Mouse (Mus musculus): Measurements from ENCODE around the gene Rad1. TPM values are rescaled to one million over a fixed set of nuclear protein-coding genes. Genes with fewer than 3 reads are reported as not detected.

Rad1 gene
- polyA plus RNA-seq (2014; fragmentation: Nextera tagmentation; extraction: Ambion mirVana), result 20.2 and 27.8 TPM in 2 replicates

GRCm38 (mm10) chr15:10485484-10486364 lies at the start of gene Rad1, which contains the start of gene Brix1:
Gene Rad1, plus strand, starts transcription at chr15:10486018.
Gene Brix1, minus strand, starts transcription at chr15:10485947.
- Histone ChIP-seq H3K27ac (ENCODE audit: low read depth) (peak within 1 kb of the TSS; percentile 62), H3K27me3 (replicated peaks; ENCODE audit: control insufficient read depth, insufficient read depth, low read length) (no peaks in the 10 kb centered on the region), H3K4me2 (ENCODE audit: low read length) (peak within 1 kb of the TSS; percentile 94), H3K36me3 (ENCODE audit: control insufficient read depth, insufficient read depth, low read length) (peaks cover 49% of the 10 kb centered on the region), H3K9me3 (ENCODE audit: control insufficient read depth, low read length) (no peaks in the 10 kb centered on the region), H3K4me1 (replicated peaks; ENCODE audit: control insufficient read depth, insufficient read depth, low read length) (peaks cover 20% of the 10 kb centered on the region), H3K4me3 (ENCODE audit: low read depth, low read length) (peak within 1 kb of the TSS; percentile 90), H3K9ac (ENCODE audit: low read length) (peak within 1 kb of the TSS; percentile 88)
- peak; percentile 98 for DNase-seq (ENCODE audit: low spot score)
- peak; percentile 100 for ATAC-seq (replicated peaks; ENCODE audit: low FRiP score, low TSS enrichment, low read depth)
- under 1% methylated on average over 58 of the region's 58 CpGs for WGBS

- Histone ChIP-seq H3K36me3 (ENCODE audit: control insufficient read depth, insufficient read depth, low read length) (0 out of 2 replicates have a peak, but pooled peaks cover 6% of the 10 kb centered on the region), H3K27ac (ENCODE audit: low read depth) (no peak overlapping the region), H3K9ac (ENCODE audit: low read length) (no peak overlapping the region), H3K4me1 (replicated peaks; ENCODE audit: control insufficient read depth, insufficient read depth, low read length) (no peaks in the 10 kb centered on the region), H3K27me3 (replicated peaks; ENCODE audit: control insufficient read depth, insufficient read depth, low read length) (no peaks in the 10 kb centered on the region), H3K4me2 (ENCODE audit: low read length) (no peak overlapping the region), H3K9me3 (ENCODE audit: control insufficient read depth, low read length) (no peaks in the 10 kb centered on the region), H3K4me3 (ENCODE audit: low read depth, low read length) (no peak overlapping the region)
- 86% methylated on average over 1 of the region's 1 CpGs for WGBS
- ATAC-seq (replicated peaks; ENCODE audit: low FRiP score, low TSS enrichment, low read depth) (no peak), DNase-seq (ENCODE audit: low spot score) (no peak)
Observed at GRCm38 (mm10) chr15:10436893-10437292, 48.9 kb upstream of the Rad1 start.

GRCm38 (mm10) chr15:10439963-10440362 lies 45.9 kb upstream of the Rad1 start:
- no peak overlapping the region for H3K27ac ChIP-seq (ENCODE audit: low read depth)
- 0 out of 2 replicates have a peak, but pooled peaks cover 14% of the 10 kb centered on the region for H3K36me3 ChIP-seq (ENCODE audit: control insufficient read depth, insufficient read depth, low read length)
- 81% methylated on average over 6 of the region's 6 CpGs for WGBS
- no peaks in the 10 kb centered on the region for H3K9me3 ChIP-seq (ENCODE audit: control insufficient read depth, low read length)
- no peak overlapping the region for H3K4me3 ChIP-seq (ENCODE audit: low read depth, low read length)
- no peak overlapping the region for H3K9ac ChIP-seq (ENCODE audit: low read length)
- no peak overlapping the region for H3K4me2 ChIP-seq (ENCODE audit: low read length)
- no peaks in the 10 kb centered on the region for H3K27me3 ChIP-seq (replicated peaks; ENCODE audit: control insufficient read depth, insufficient read depth, low read length)
- DNase-seq (ENCODE audit: low spot score), result no peak
- H3K4me1 ChIP-seq (replicated peaks; ENCODE audit: control insufficient read depth, insufficient read depth, low read length), result no peaks in the 10 kb centered on the region
- ATAC-seq (replicated peaks; ENCODE audit: low FRiP score, low TSS enrichment, low read depth), result no peak

- Histone ChIP-seq H3K27ac (ENCODE audit: low read depth) (no peak overlapping the region), H3K4me2 (ENCODE audit: low read length) (no peak overlapping the region), H3K4me3 (ENCODE audit: low read depth, low read length) (no peak overlapping the region), H3K27me3 (replicated peaks; ENCODE audit: control insufficient read depth, insufficient read depth, low read length) (no peaks in the 10 kb centered on the region), H3K9me3 (ENCODE audit: control insufficient read depth, low read length) (no peaks in the 10 kb centered on the region), H3K4me1 (replicated peaks; ENCODE audit: control insufficient read depth, insufficient read depth, low read length) (no peaks in the 10 kb centered on the region), H3K9ac (ENCODE audit: low read length) (no peak overlapping the region), H3K36me3 (ENCODE audit: control insufficient read depth, insufficient read depth, low read length) (peaks cover 24% of the 10 kb centered on the region; the same call in 1 of the 2 replicates)
- WGBS, result 85% methylated on average over 9 of the region's 9 CpGs
- no peak for ATAC-seq (replicated peaks; ENCODE audit: low FRiP score, low TSS enrichment, low read depth)
- no peak for DNase-seq (ENCODE audit: low spot score)
Observed at GRCm38 (mm10) chr15:10441493-10441892, 44.3 kb upstream of the Rad1 start.

- H3K4me2 ChIP-seq (ENCODE audit: low read length), result no peak overlapping the region
- no peaks in the 10 kb centered on the region for H3K9me3 ChIP-seq (ENCODE audit: control insufficient read depth, low read length)
- peaks cover 29% of the 10 kb centered on the region for H3K36me3 ChIP-seq (ENCODE audit: control insufficient read depth, insufficient read depth, low read length)
- WGBS, result 91% methylated on average over 1 of the region's 1 CpGs
- H3K27me3 ChIP-seq (replicated peaks; ENCODE audit: control insufficient read depth, insufficient read depth, low read length), result no peaks in the 10 kb centered on the region
- no peak overlapping the region for H3K9ac ChIP-seq (ENCODE audit: low read length)
- H3K27ac ChIP-seq (ENCODE audit: low read depth), result no peak overlapping the region
- ATAC-seq (replicated peaks; ENCODE audit: low FRiP score, low TSS enrichment, low read depth) (no peak), DNase-seq (ENCODE audit: low spot score) (no peak)
- no peak overlapping the region for H3K4me3 ChIP-seq (ENCODE audit: low read depth, low read length)
- H3K4me1 ChIP-seq (replicated peaks; ENCODE audit: control insufficient read depth, insufficient read depth, low read length), result no peaks in the 10 kb centered on the region
Observed at GRCm38 (mm10) chr15:10442275-10442674, 43.5 kb upstream of the Rad1 start.

- no peak overlapping the region for H3K27ac ChIP-seq (ENCODE audit: low read depth)
- DNase-seq (ENCODE audit: low spot score) (no peak), ATAC-seq (replicated peaks; ENCODE audit: low FRiP score, low TSS enrichment, low read depth) (no peak)
- H3K4me2 ChIP-seq (ENCODE audit: low read length), result no peak overlapping the region
- H3K4me1 ChIP-seq (replicated peaks; ENCODE audit: control insufficient read depth, insufficient read depth, low read length), result no peaks in the 10 kb centered on the region
- H3K27me3 ChIP-seq (replicated peaks; ENCODE audit: control insufficient read depth, insufficient read depth, low read length), result no peaks in the 10 kb centered on the region
- peaks cover 61% of the 10 kb centered on the region for H3K36me3 ChIP-seq (ENCODE audit: control insufficient read depth, insufficient read depth, low read length)
- 84% methylated on average over 3 of the region's 3 CpGs for WGBS
- H3K9me3 ChIP-seq (ENCODE audit: control insufficient read depth, low read length), result no peaks in the 10 kb centered on the region
- H3K4me3 ChIP-seq (ENCODE audit: low read depth, low read length), result no peak overlapping the region
- H3K9ac ChIP-seq (ENCODE audit: low read length), result no peak overlapping the region
Observed at GRCm38 (mm10) chr15:10447102-10447501, 38.7 kb upstream of the Rad1 start.

GRCm38 (mm10) chr15:10460986-10461385 lies 24.8 kb upstream of the Rad1 start:
- Histone ChIP-seq H3K9ac (ENCODE audit: low read length) (no peak overlapping the region), H3K27me3 (replicated peaks; ENCODE audit: control insufficient read depth, insufficient read depth, low read length) (no peaks in the 10 kb centered on the region), H3K9me3 (ENCODE audit: control insufficient read depth, low read length) (no peaks in the 10 kb centered on the region), H3K27ac (ENCODE audit: low read depth) (no peak overlapping the region), H3K4me2 (ENCODE audit: low read length) (no peak overlapping the region), H3K4me1 (replicated peaks; ENCODE audit: control insufficient read depth, insufficient read depth, low read length) (no peaks in the 10 kb centered on the region), H3K4me3 (ENCODE audit: low read depth, low read length) (no peak overlapping the region), H3K36me3 (ENCODE audit: control insufficient read depth, insufficient read depth, low read length) (peaks cover 48% of the 10 kb centered on the region)
- ATAC-seq (replicated peaks; ENCODE audit: low FRiP score, low TSS enrichment, low read depth) (no peak), DNase-seq (ENCODE audit: low spot score) (no peak)
- 84% methylated on average over 12 of the region's 12 CpGs for WGBS

GRCm38 (mm10) chr15:10463555-10463954 lies 22.3 kb upstream of the Rad1 start:
- peaks cover 34% of the 10 kb centered on the region for H3K36me3 ChIP-seq (ENCODE audit: control insufficient read depth, insufficient read depth, low read length)
- H3K9me3 ChIP-seq (ENCODE audit: control insufficient read depth, low read length), result no peaks in the 10 kb centered on the region
- DNase-seq (ENCODE audit: low spot score), result no peak
- ATAC-seq (replicated peaks; ENCODE audit: low FRiP score, low TSS enrichment, low read depth), result no peak
- 90% methylated on average over 5 of the region's 5 CpGs for WGBS
- H3K4me1 ChIP-seq (replicated peaks; ENCODE audit: control insufficient read depth, insufficient read depth, low read length), result no peaks in the 10 kb centered on the region
- no peak overlapping the region for H3K4me3 ChIP-seq (ENCODE audit: low read depth, low read length)
- H3K27ac ChIP-seq (ENCODE audit: low read depth), result no peak overlapping the region
- no peaks in the 10 kb centered on the region for H3K27me3 ChIP-seq (replicated peaks; ENCODE audit: control insufficient read depth, insufficient read depth, low read length)
- H3K9ac ChIP-seq (ENCODE audit: low read length), result no peak overlapping the region
- H3K4me2 ChIP-seq (ENCODE audit: low read length), result no peak overlapping the region

Data from intestine, embryonic 14.5 days (tissue).